Mouse (Mus musculus): ENCODE data around the gene Flrt1. TPM values are rescaled to one million over a fixed set of nuclear protein-coding genes. Genes with fewer than 3 reads are reported as not detected.
"Not testable (repeated sequence)": the region's sequence is repeated elsewhere in the genome, so short reads cannot be mapped to it uniquely, and the experiment has no call there.

Gene Flrt1
- total RNA-seq, 2 experiments from 2014 or later: 1.1 to 1.4 TPM

- intact Hi-C loops (cut with DNase I): no loop called here
- no peak for DNase-seq (ENCODE audit: low spot score)
Observed at GRCm38 (mm10) chr19:7108114-7108905, 2.8 kb upstream of the Flrt1 start.

GRCm38 (mm10) chr19:7107174-7107573, 1.6 kb upstream of the Flrt1 start:
- DNase-seq (ENCODE audit: low spot score): no peak
- intact Hi-C loops (cut with DNase I): no loop called here

GRCm38 (mm10) chr19:7106566-7106965, 1.0 kb upstream of the Flrt1 start:
- no peak for DNase-seq (ENCODE audit: low spot score)
- intact Hi-C loops (cut with DNase I): no loop called here

GRCm38 (mm10) chr19:7103993-7104401, 1.5 kb downstream of the Flrt1 start:
- intact Hi-C loops (cut with DNase I): no loop called here
- no peak for DNase-seq (ENCODE audit: low spot score)

- DNase-seq (ENCODE audit: low spot score): no peak
- intact Hi-C loops (cut with DNase I): no loop called here
Observed at GRCm38 (mm10) chr19:7103349-7103992, 2.1 kb downstream of the Flrt1 start.

- DNase-seq (ENCODE audit: low spot score): no peak
- intact Hi-C loops (cut with DNase I): no loop called here
Observed at GRCm38 (mm10) chr19:7102039-7102438, 3.5 kb downstream of the Flrt1 start.

GRCm38 (mm10) chr19:7099620-7100155, 5.8 kb downstream of the Flrt1 start:
- intact Hi-C loops (cut with DNase I): no loop called here
- no peak for DNase-seq (ENCODE audit: low spot score)

- intact Hi-C loops (cut with DNase I): no loop called here
- DNase-seq (ENCODE audit: low spot score): no peak
Observed at GRCm38 (mm10) chr19:7092756-7093155, 12.8 kb downstream of the Flrt1 start.

GRCm38 (mm10) chr19:7091448-7092050, 14.0 kb downstream of the Flrt1 start:
- no peak for DNase-seq (ENCODE audit: low spot score)
- intact Hi-C loops (cut with DNase I): no loop called here

GRCm38 (mm10) chr19:7090369-7091064, 15.0 kb downstream of the Flrt1 start:
- no peak for DNase-seq (ENCODE audit: low spot score)
- intact Hi-C loops (cut with DNase I): no loop called here

GRCm38 (mm10) chr19:7089842-7090251, 15.7 kb downstream of the Flrt1 start:
- intact Hi-C loops (cut with DNase I): no loop called here
- no peak for DNase-seq (ENCODE audit: low spot score)

- no peak for DNase-seq (ENCODE audit: low spot score)
- intact Hi-C loops (cut with DNase I): no loop called here
Observed at GRCm38 (mm10) chr19:7089050-7089449, 16.5 kb downstream of the Flrt1 start.

- intact Hi-C loops (cut with DNase I): no loop called here
Observed at GRCm38 (mm10) chr19:7088558-7088957, 17.0 kb downstream of the Flrt1 start.

GRCm38 (mm10) chr19:7084734-7085133, 20.8 kb downstream of the Flrt1 start:
- intact Hi-C loops (cut with DNase I): no loop called here
- no peak for DNase-seq (ENCODE audit: low spot score)

More at GRCm38 (mm10) chr19:7088558-7088957, 17.0 kb downstream of the Flrt1 start:
- no peak for DNase-seq (ENCODE audit: low spot score)

GRCm38 (mm10) chr19:7083035-7083794, 22.3 kb downstream of the Flrt1 start:
- no peak for DNase-seq (ENCODE audit: low spot score)
- intact Hi-C loops (cut with DNase I): no loop called here

- intact Hi-C loops (cut with DNase I): no loop called here
- no peak for DNase-seq (ENCODE audit: low spot score)
Observed at GRCm38 (mm10) chr19:7081516-7082266, 23.8 kb downstream of the Flrt1 start.

GRCm38 (mm10) chr19:7078271-7078670, 27.3 kb downstream of the Flrt1 start:
- intact Hi-C loops (cut with DNase I): no loop called here
- no peak for DNase-seq (ENCODE audit: low spot score)

- intact Hi-C loops (cut with DNase I): no loop called here
- DNase-seq (ENCODE audit: low spot score): no peak
Observed at GRCm38 (mm10) chr19:7077666-7078065, 27.9 kb downstream of the Flrt1 start.

- intact Hi-C loops (cut with DNase I); DNase-seq (ENCODE audit: low spot score): not testable (repeated sequence)
Observed at GRCm38 (mm10) chr19:7075336-7075735, 30.2 kb downstream of the Flrt1 start.
